In the genomic region with DNA sequence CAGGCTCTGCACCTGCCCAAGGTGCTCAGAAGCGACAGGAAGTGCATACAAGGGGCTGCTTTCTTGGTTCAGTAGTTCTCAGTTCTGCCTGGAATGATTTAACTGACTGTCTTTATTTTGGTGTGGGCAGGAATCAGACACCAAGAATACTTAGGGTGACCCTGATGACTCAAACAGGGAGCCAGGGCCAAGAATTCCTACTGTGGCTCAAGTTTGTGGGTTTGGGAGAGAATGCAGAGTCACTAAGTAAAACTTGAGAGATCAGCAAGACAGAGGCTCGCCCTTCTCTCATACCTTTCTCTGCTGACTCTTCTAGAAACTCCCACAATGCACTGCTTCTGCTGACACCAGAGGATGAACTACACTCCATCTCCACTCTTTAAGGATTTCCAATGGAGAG, we compare ENCODE assay signal across 19 mouse cellular contexts.
A peak's percentile ranks its signal among the peaks of the same experiment; 100 is the strongest.
DNase-seq lines count a peak whose midpoint lies in the region; TF ChIP-seq lines count a peak whose summit lies in the region.
"Had no signal": no experiment of that assay in that cellular context is flagged by ENCODE, and none has a peak within 500 bp of the region (broad histone marks: within the 10 kb centered on the region; RNA-seq: fewer than 3 reads in every experiment).

No protein-coding gene starts in this region.

- TF ChIP-seq POLR2A in myocyte (IDR thresholded peaks at IDR 0.05; ENCODE audit: insufficient read length, low read depth) = no peak

- no peak overlapping the region for H3K4me3 ChIP-seq in myocyte
- H3K4me3 ChIP-seq: heart, adult 2 months; heart, embryonic 10.5 days; heart, embryonic 13.5 days had no signal

- no peaks in the 10 kb centered on the region for H3K36me3 ChIP-seq in myocyte (ENCODE audit: control insufficient read depth, insufficient read depth)
- H3K36me3 ChIP-seq: G1E; heart, embryonic 10.5 days; heart, embryonic 13.5 days had no signal

- no peak overlapping the region for H3ac ChIP-seq in myocyte (ENCODE audit: control insufficient read depth, insufficient read length)

- peak; percentile 14 for DNase-seq in retina, postnatal 1 day
- DNase-seq in retina, embryonic 14.5 days (ENCODE audit: low spot score) = no peak
- DNase-seq in Muller cell, postnatal 12 days (ENCODE audit: inconsistent ontology term) = peak; percentile 82
- DNase-seq in gastrocnemius, postnatal 25 days = no peak
- DNase-seq in cerebellum, postnatal 25 days = no peak
- DNase-seq: adrenal gland, adult 8-10 months; adrenal gland, postnatal 25 days; cerebellum, adult 11-12 months; cerebellum, adult 8-10 months; cerebellum, postnatal 10 days; gastrocnemius, postnatal 36 days; heart, adult 2 months; heart, postnatal 14 days; heart, postnatal 4 days had no signal

- H3K27me3 ChIP-seq in myocyte (ENCODE audit: control insufficient read depth, insufficient read depth, insufficient read length) = no peaks in the 10 kb centered on the region

- H3K79me2 ChIP-seq in myocyte (ENCODE audit: control insufficient read depth, insufficient read depth) = no peaks in the 10 kb centered on the region

- H3K4me2 ChIP-seq in myocyte (ENCODE audit: low read depth) = peak overlapping the region; percentile 59
- H3K4me2 ChIP-seq: heart, embryonic 13.5 days; hindbrain, embryonic 14.5 days had no signal

TF ChIP-seq in myocyte, 11 proteins besides CTCF, POLR2A, EP300 and RAD21:
- no peak for TF ChIP-seq CEBPB (IDR thresholded peaks at IDR 0.05; ENCODE audit: insufficient read depth, poor library complexity, severe bottlenecking)
- TF ChIP-seq TCF3 (IDR thresholded peaks at IDR 0.05; ENCODE audit: insufficient read length, low read depth) = no peak
- TF ChIP-seq MYOG (IDR thresholded peaks at IDR 0.05; ENCODE audit: control insufficient read depth in 1 of 3, insufficient read depth in 1 of 3, insufficient read length in 2 of 3, low read depth in 2 of 3) = no peak
- no peak for TF ChIP-seq TCF12 (IDR thresholded peaks at IDR 0.05; ENCODE audit: insufficient read depth, poor library complexity, severe bottlenecking)
- TF ChIP-seq MYOD1 (IDR thresholded peaks at IDR 0.05; ENCODE audit: control insufficient read depth in 1 of 3, insufficient read length in 2 of 3, low read depth in 2 of 3) = no peak
- no peak for TF ChIP-seq SRF (IDR thresholded peaks at IDR 0.05; ENCODE audit: control insufficient read depth, insufficient read length, low read depth)
- no peak for TF ChIP-seq USF1 (IDR thresholded peaks at IDR 0.05; ENCODE audit: low read depth)
- TF ChIP-seq E2F4 (IDR thresholded peaks at IDR 0.05; ENCODE audit: insufficient read depth) = no peak
- no peak for TF ChIP-seq POLR2AphosphoS2 (IDR thresholded peaks at IDR 0.05; ENCODE audit: insufficient read length, low read depth)
- TF ChIP-seq REST (IDR thresholded peaks at IDR 0.05; ENCODE audit: insufficient read depth, insufficient read length) = no peak
- no peak for TF ChIP-seq MAX (IDR thresholded peaks at IDR 0.05; ENCODE audit: low read depth)
TF ChIP-seq in myocyte: peak in this region for 0.

Comparison
In these comparisons a context has a peak if more than half of its experiments do, and no peak if none do; other contexts are left out.
1. DNase-seq: peak in retina, postnatal 1 day (single experiment) and Muller cell, postnatal 12 days (single experiment); none in retina, embryonic 14.5 days (single experiment), gastrocnemius, postnatal 25 days (single experiment) and cerebellum, postnatal 25 days (0 of 2).